Mouse (Mus musculus) layer of hippocampus, postnatal 36 days (tissue): ENCODE measurements around the gene Numbl. TPM values are rescaled to one million over a fixed set of nuclear protein-coding genes. Genes with fewer than 3 reads are reported as not detected.
"Not testable (repeated sequence)": the region's sequence is repeated elsewhere in the genome, so short reads cannot be mapped to it uniquely, and the experiment has no call there.

ENCODE experiments used
- DNase-seq, 2 experiments: peaks; one replicate each; pipeline ENCODE4 v3.0.0; 2022
- total RNA-seq, 2 experiments: library from RNA; stranded (reverse); gene quantifications; 2 replicates each; pipeline ENCODE4 v1.2.3; 2021

The Numbl gene
- total RNA-seq, result 100 to 1,000 TPM; 137 to 144 TPM

DNA sequence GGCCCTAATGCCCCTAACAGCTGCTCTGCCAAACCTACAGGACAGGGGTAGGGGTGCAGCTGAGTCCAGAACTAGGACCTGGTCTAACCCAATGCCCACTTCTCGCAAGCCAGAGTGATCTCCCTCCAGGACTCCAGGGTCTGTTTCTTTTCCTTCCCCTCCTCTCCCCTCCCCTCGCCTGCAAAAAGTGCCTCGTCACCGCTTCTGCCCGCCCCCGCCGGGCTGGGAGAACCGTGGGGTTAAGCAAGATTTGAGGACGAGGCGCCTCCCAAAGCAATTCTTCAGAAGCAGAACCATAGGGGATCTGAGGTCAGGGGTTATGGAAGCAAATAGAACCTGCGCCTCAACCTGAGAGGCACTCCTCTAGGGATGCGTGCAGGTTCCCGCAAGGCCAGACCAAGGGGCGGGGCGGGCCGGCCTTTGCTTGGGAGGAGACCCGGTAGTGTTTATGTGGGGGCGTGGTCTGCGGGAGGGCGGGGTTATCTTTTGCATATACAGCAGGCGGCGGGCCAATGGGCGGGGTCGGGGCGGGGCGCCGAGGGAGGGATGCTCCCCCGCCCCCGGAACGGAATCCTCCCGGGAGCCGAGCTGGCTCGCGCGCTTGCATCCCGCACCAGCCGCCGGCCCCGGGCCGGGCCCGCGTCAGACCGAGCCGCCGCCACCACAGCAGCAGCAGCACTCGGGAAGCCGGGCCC is at the start of gene Numbl:
Numbl (plus strand) TSS at position 229 of the 695 bp plus-strand sequence.
- peak; percentile 88 for DNase-seq

DNA sequence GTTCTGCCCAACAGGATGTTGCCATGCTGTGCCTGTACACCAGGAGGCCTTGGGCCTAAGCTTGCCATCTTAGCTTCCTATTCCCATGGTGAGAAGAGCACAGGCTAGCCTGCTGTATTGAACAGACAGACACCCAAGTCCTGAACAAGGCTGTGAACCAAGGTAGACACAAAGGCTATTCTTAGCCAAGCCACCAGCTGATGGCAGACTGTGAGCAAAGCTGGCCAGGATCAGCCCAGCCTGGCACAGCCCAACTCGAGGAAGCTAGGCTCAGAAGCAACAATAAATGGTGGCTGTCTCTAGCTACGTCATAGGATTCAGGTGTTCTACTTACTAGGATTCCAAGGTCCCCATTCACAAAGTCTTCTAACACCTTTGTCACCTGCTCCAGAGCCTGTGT is 45.6 kb upstream of the Numbl start:
- DNase-seq, result no peak

DNA sequence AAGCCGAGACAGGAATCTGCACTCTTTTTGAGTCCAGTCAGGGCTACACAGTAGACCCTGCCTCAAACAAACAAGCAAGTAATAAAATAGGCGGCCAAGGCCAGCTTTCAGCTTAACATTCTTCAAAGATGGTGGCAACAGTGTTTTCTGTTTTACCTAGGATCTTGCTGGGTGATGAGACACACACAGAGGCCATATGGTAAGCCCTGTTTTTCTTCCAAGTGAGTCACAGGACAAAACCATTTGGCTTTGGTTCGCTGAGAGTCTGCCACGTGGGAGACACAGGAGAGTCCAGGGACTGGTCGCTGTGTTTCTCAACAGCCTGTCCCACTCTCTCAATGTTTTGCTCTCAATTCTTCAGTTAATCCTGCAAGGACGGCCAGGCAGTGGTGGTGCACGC is 39.6 kb upstream of the Numbl start:
- DNase-seq, result no peak

DNA sequence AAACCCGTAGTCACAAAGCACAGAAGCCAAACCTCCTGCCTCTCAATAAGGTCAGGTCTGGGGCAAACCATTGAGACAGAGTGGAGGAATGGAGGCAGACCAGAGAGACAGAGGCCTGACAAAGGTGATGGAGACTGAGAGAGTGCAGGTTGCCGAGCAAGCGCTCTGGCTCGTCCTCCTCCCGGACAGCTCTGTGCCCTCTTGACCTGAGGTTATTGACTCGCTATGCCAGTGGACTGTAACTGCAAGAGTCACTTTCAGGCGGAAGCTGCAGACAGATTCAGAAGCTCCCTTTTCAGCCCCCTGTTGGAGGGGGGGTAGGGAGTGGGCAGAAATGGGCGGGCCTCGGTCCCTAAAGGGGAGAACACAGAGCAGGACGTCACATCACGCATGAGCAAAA is 38.3 kb upstream of the Numbl start:
- no peak for DNase-seq

DNA sequence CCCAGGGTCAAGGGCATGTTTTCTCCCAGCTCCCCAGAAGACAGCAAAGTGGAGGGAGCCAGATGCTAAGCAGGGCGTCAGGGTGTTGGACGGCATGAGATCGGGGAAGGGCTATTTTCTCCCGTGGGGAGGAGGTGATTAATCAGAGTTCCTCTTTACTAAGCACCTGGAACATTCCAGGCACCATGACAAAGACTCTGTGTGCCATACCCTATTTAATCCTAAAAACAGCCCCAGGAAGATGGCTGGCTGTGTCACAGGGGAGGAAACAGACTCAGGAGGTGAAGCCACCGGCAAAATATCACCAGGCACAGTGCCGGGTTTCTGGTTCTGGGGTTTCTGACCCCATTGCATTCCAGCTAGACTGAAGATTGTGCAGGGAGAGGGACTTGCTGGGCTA is 36.3 kb upstream of the Numbl start:
- no peak for DNase-seq

DNA sequence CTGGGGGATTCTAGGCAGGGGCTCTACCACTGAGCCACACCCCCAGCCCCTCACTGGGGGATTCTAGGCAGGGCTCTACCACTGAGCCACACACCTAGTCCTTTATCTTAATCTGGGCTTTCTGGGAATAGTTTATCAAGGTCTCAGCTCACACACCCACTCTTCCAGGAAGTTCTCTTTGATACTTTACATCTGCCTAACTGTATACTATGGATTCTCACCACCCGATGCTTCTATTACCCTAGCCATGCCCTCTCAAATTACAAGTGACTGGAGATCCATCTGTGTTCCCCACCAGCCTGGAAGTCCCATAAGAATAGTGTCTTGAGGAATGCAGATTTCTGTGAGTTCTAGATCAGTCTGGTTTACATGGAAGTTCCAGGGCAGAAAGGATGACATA is 35.7 kb upstream of the Numbl start:
- DNase-seq, result no peak

DNA sequence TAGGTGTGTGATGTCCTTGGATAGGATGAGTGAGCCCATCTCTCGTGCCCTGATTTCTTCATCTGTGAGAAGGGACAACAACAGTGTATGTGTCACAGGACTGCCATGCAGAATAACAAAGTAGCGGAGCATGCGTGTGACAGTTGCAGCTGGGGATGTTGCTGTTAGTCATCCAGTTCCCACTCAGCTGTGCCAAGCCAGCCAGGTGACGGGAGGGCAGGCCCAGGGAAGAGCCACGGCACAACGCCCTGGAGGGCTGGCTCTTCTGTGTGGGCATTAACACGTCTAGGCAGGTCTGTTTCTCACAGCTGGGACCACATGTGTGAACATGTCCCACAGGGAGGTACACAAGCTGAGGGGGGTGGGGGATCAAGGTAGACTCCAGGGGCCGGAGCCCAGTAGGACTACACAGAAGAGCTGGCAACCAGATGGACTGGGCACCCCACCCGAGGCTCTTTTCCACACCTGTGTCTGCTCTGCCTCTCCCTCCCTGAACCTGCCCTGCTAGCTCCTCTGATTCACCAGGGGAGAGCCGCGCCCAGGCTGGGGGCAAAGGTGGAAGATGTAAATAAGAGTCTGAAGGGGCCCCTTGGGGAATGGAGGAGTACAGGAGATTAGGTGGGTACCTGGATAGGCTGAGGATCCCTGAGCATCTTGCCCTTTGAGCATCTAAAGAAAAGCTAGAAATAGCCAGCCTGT is 33.2 kb upstream of the Numbl start:
- DNase-seq, result peak in 1 of 2 experiments; percentile 31

DNA sequence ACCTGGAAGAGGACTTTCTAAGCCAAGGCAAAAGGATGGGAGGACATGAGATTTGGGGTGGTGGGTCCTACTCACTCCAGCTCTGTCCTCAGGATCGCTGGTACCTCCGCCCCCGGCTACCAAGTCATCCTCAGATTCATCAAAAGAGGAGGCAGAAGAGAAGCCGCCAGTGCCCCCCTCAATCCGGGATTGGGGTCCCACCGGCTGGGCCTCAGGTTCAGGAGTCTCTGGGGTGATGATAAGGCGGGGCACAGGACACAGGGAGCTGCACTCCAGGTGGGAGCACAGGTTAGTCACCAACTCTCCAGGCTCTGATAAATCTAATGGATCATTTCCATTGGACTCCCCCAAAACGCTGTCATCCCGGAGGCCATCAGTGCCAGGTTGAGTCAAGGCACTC is 31.0 kb upstream of the Numbl start:
- no peak for DNase-seq

DNA sequence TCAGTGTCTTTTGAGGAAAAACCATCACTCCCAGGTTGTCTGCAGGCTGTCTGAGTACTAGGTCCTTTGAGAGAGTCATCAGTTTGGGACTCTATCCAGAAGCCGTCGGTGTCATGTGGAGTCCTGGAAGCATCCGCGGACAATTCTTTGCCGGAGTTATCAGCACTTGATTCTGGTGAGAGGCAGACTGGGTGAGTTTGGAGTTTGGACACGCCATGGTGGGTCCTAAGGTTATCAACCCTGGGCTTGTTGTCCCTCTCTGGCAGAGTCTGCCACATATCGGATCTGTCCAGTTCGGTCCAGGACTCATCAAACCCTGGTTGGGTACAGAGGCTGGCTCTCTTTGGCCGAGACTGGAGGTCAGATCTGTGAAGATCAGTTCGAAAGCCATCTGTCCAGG is 30.6 kb upstream of the Numbl start:
- no peak for DNase-seq

DNA sequence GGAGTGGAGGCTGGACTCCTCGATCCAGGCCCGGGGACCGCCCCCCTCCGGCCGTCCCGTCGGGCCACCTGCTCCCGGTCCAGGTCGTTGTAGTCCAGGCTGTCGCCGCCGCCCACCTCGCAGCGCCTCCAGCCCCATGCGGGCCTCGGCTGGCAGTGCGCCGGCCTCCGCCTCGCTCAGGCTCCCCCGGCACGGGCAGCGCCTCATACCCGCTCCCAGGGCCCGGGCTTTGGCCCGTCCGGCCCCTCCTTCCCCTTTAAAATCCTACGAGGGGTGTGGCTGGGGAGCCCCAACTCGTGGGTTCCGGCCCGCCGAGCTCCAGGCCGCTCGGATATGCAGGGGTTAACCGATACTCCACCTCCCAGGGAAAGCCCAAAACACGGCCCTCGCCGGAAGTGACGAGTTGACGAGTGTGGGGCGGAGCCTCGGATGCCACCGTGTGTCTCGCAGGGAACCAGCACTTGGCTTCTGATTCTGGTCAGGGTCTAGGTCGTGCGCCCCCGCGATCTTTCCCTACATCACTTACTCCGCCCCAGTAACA is 29.9 kb upstream of the Numbl start, which contains the start of gene Itpkc:
Itpkc (minus strand) TSS at position 381 of the 541 bp plus-strand sequence.
- DNase-seq, result peak; percentile 90 to 91

DNA sequence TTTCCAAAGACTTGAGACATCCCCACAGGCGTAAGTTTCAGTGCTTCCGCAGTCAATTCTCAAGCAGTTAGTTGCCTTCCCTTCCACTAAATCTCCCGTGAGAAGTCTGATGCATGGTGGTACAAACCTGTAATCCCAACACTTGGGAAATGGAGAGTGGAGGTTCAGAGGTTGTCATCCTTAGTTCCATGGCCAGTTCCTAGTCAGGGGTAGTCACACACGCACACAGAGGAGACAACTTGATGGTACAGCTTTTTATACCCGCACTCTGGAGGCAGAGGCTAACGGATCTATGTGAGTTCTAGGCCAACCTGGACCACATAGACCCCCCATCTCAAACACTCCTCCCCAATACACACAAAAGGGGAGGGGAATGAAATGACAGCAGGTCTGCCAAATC is 29.4 kb upstream of the Numbl start:
- no peak for DNase-seq

DNA sequence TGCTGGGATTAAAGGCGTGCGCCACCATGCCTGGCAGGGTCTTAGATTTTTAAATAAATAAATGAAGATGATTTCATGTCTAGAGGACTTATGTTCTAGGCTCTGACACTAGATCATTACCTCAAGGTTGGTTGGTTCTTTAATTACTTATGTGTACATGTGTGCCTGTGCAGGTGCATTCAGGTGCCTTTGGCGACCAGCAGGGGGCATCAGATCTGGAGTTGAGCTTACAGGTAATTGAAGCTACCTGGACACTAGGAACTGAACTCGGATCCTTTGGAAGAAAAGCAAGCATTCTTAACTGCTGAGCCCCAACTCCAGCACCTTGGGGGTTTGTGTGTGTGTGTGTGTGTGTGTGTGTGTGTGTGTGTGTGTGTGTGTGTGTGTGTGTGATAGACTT is 27.5 kb upstream of the Numbl start:
- no peak for DNase-seq

DNA sequence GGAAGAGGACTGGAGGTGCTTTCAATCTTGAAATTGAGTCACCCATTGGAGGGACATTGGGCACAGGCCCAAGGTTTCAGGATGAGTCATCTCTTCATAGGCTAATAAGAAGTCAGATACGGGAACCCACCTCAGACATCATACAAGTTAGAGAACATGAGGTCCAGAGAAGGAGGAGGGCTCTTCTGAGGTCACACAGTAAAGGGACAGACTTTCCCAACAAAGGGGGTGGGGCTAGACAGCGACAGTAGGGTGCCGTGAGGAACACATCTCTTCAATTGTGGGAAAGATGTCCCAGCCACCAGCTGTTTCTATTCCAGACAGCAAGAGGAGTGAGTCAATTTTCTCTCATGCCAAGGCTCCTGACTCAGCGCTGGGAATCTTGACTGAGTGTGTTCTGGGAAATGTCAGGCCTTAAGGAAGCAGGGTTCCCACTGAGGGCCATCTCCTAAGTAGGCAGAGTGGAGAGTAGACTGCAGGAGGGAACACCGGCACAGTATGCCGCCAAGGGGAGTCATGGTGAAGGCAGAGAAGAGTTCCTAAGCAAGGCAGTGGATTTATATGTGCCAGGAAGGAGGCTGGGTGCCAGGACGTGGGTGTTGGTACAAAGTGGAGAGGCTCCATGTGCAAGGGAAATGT is 26.4 kb upstream of the Numbl start:
- DNase-seq, result peak; percentile 73 to 77

DNA sequence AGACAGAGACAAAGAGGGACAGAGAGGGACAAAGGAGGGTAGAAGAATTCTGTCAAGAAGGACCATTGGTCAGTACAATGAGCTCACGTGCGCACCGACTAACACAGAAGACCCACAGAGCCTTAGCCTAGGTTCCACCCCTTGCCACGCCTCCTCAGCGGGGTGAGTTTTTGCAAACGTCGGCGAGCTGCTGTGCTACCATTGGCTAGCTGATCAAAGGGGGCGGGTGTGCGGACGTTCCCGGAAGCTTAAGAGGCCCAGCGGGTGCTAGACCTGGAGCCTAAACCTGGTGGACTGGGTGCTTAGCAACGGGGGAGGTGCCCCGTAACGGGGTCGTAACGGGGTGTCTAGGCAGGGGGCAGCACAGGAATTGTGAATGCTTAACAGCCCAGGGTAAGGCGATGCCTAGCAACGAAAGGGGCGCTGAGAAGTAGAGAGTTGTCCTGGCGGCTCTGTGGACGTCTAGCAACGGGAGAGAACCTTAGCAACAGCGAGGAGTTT is 25.4 kb upstream of the Numbl start, which contains the start of gene Coq8b:
Coq8b (plus strand) TSS at position 243 of the 501 bp plus-strand sequence.
- peak; percentile 91 for DNase-seq

DNA sequence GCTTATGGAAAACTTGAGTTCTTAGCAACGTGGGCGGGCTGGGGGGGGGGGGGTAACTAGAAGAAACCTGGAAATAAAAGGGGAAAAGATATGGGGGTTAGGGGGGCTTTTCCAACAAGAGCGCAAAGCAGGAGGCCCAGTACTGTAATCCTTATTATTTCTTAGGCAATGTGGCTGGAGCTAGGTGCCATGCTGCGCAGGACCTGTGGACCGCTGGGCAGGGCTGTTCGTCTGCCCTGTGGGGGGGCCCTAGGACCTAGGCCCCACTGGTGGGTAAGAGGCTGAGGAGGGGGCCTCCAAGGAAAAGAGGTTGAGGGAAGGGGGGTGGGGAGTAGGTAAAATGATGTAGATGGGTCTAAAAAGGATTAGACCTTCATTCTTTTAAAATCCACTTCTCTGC is 24.9 kb upstream of the Numbl start:
- no peak for DNase-seq

DNA sequence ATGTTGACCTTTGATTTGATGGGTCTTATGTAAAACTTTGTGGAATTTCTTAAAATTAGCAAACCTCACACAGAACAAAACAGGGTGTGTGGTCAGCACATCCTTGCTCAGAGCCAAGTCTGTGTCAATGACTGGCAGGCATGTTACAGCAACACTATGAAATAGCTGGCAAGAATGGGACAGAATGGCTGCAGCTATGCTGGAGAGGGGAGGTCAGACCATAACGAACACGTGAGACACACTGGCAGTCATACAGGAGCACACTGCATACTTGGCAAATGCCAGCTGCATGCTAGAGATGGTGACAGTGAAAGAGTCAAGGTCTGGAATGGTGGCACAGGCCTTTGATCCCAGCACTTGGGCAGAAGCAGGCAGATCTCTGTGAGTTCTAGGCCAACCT is 22.5 kb upstream of the Numbl start:
- no peak for DNase-seq

DNA sequence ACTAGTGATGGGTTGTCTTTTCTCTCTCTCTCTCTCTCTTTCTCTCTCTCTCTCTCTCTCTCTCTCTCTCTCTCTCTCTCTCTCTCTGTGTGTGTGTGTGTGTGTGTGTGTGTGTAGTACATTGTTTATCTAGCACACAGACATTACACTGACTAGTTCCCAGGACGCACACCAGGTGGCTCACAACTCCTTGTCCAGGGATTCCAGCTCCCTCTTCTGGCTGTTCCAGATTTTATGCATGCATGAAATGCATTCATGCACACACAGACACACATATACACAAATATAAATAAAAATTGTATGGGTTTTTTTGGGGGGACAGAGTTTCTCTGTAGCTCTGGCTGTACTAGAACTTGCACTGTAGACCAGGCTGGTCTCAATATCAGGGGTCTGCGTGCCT is 20.7 kb upstream of the Numbl start:
- DNase-seq, result no peak

DNA sequence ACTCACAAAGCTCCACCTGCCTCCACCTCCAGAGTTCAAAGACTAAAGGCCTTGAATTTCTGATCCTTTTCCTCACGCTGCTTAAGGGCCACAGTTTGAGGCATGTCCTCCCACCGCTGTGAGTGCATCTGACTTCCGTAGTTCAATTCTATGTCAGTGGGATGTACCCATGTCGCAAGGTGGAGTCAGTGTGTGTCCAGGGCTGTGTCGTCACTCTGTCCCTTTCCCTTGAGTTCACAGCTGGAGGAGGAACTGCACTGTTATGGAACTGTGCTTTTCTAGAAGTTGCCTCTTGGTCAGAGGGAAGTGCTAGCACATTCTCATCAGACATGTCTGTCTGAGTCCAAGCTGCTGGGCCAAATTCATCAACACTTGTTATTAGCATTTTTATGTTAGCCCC is 19.7 kb upstream of the Numbl start:
- DNase-seq, result no peak

DNA sequence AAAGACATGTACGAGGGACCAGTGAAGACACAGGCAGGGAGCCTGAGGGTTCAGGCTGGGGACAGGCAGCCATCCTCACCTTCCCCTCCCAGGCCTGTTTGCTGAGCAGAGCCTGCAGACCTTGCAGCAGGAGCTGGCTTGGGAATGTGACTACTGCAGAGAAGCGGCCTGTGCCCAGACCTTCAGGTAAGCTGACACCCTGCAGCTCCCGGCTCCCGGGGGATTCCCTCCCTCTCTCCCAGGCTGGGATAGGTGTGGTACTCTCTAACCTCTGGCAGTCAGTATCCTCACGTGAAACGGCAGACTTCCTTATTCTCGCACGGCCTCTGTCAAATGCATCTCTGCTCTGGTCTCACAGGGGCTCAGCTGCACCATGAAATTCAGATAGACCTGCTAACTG is 15.0 kb upstream of the Numbl start:
- no peak for DNase-seq

DNA sequence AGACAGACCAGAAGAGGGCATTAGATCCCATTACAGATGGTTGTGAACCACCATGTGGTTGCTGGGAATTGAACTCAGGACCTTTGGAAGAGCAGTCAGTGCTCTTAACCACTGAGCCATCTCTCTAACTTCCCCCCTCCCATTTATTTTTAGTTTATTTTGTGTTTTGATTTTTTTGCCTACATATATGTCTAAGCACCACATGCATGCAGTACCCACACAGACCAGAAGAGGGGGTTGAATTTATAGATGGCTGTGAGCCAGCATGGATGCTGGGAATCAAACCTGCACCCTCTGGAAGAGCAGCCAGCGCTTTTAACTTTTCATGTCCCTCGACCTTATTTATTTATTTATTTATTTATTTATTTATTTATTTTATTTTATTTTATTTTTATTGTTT is 14.1 kb upstream of the Numbl start:
- DNase-seq, result not testable (repeated sequence)

DNA sequence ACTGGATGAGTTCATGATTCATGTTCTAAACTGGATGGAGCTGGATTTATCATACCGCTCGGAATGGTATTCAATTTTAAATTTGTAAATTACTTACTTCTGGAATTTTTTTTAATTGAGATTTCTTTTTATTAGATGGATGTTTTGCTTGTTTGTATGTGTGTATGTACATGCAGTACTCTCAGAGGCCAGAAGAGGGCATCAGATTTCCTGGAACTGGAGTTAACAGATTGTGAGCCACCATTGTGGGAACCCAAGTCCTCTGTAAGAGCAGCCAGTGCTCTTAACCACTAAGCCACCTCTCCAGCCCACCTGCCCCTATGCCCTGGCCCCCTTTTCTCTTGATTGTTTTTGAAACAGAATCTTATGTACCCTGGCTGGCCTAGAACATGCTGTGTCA is 9.1 kb upstream of the Numbl start:
- no peak for DNase-seq

DNA sequence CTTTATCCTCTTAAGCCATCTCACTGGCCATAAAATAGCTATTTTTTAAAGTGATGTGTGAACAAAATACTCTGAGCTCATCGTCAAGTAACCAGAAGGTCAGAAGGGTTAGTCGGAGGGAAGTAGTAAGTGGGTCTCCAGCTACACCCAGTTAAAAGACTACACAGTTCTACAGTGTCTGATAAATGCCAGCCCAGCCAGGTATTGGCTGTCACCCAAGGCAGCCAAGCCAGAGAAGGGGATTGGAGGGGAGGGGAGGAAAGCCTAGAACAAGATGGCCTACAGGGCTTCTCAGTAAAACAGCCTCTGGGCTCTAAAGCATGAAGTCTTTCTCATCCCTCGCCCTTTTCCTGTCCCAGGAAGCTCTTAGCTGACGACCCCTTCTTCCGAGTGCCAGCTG is 8.3 kb upstream of the Numbl start:
- DNase-seq, result no peak

DNA sequence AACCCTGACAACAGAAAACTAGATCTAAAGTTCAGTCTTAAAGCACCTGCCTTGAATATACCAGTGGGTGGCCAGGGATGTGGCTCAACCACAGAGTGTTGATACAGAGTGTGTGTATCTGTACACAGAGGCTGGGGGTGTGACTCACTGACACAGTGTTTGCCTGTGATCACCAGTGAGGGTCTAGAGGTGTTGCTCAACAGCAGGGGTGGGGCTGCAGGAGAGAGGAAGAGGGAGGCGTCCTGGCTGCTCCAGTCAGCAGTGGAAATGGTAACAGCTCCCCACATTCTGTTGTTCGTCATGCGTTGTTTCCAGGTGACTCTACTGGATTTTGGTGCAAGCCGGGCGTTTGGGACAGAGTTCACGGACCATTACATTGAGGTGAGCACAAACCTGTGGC is 6.3 kb upstream of the Numbl start:
- DNase-seq, result no peak
